Mouse (Mus musculus) left cerebral cortex, adult 18-20 months (tissue): ENCODE data around the gene Adgrg1. TPM values are rescaled to one million over a fixed set of nuclear protein-coding genes. Genes with fewer than 3 reads are reported as not detected.

Experiments
- DNase-seq, 2 experiments: peaks; one replicate each; pipeline ENCODE4 v3.0.0; 2021 to 2022; ENCODE audit warnings: low spot score in 2 of 2, mixed read lengths in 1 of 2
- total RNA-seq, 2 experiments: library from RNA; stranded (reverse); gene quantifications; 2 replicates each; pipeline ENCODE4 v1.2.3; 2021

The Adgrg1 gene
- total RNA-seq, 2 experiments from 2014 or later = 81.2 to 81.3 TPM

DNA sequence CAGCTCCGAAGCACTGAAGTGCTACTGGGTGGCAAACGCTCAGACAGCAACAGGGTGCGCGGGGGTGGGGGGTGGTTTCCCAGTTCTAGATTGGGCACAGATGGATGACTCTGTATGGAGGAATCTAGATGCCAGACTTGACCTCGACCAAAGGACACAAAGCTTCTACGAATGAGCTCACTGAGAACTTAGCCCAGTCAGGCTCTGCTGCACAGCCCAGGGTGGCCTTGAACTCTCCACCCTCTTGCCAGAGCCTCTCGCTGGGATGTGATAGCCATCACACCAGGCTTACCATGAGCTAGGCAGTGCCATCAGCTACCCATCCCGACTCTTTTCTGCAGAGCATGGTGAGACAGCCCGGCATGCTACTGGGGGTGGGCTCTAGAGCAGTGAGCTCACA lies 765 bp upstream of the Adgrg1 start:
- DNase-seq = no peak

DNA sequence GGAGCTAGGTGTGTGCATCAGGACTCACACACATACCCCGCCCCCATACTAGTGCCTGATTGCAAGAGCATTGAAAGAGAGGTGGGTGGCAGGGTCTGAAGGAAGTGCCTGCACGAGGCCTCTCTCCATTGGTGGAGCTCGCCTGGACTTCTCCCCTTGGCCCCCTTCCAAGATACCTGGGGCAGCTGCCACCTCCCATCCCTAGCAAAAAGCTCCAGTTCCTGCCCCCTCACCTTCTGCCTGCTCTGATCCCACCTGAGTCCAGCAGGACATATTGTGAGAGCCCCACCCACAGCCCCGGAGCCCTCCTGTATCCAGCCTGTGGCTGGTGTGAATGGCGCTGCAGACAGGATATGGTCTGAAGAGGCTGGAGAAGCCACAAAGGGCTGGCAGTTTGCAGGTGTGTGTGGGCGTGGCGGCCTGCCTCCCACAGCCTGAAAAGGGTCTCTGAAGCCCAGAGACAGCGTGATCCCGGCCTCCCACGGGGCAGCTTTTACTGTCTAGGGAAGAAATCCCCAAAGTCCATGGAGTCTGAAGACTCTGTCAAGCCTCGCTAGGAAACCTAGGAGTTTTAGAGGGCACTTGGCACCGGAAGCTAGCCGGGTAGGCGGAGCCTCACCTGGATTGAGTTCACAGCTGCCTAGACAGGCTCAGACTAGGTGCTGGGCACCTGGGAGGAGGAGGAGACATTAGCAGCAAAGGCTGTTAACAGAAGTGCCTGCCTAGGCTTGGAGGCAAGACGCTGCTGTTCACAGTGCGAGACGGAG lies 2.3 kb downstream of the Adgrg1 start:
- no peak for DNase-seq

DNA sequence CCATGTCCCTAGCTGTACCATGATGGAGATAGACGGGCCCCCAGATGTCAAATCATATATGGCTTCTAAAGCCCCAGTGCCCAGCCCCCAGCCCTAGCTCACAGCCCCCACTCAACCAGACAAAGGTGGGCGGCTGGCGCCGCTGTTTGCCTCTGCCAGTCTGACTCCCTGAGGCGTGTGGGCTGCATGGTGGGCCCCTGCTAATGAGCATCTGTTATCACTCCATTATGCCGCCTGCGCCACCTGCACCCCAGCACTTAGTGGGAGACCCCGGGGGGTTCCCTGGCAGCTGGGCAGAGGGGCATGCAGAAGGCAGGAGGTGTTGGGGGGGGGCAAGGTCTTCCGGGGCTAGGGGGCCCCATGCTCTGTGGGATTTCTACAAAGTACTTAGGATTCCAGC lies 3.6 kb downstream of the Adgrg1 start:
- DNase-seq = no peak

DNA sequence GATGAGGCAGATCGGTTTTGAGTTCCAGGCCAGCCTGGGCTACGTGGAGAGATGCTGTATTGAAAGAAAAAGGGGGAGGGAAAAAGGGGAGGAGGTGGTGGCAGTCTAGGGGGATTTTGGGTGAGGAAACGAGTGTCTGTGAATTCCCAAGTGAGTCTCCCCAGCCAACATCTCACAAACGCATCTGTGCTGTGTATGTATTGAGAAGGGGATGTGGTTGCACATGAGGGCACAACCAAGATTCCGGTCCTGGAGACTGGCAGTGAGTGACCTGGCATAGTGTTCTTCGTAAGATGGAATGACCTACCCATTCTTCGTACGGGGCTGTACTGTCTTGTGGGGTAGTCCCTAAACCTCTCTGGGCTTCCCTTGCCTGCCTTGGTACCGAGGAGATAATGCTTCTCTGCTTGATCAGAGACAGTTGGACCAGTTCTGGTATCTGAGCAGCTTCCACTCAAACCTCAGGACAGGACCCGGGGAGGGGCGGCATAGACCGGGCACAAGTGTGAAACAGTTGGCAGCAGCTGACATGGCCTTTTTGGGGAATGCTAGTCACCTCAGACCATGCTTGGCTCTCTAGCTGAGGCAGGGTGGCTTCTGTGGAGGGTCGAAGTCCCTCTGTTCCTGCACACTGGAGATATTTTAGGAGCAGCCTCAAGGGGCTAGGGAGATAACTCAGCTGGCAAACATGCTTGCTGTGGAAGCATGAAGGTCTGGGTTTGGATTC lies 4.2 kb downstream of the Adgrg1 start:
- no peak for DNase-seq

DNA sequence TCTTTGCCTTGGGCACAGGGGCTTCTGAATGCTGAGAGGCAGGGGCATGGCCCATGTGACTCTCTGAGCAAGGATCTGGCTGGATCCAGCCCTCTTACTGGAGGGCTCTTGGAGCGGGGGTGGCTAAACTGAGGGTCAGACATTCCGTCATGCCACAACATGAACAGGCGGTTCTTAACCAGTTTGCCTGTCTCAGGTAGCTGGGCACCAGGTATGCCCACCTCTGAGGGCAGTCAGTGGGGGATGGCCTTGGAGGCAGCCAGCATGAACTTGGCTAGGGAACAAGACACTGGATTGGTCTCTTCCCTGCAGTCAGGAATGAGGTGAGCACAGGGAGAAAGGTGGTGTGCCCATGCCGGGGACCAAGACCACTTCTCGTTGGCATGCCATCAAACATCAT lies 5.6 kb downstream of the Adgrg1 start:
- no peak for DNase-seq

DNA sequence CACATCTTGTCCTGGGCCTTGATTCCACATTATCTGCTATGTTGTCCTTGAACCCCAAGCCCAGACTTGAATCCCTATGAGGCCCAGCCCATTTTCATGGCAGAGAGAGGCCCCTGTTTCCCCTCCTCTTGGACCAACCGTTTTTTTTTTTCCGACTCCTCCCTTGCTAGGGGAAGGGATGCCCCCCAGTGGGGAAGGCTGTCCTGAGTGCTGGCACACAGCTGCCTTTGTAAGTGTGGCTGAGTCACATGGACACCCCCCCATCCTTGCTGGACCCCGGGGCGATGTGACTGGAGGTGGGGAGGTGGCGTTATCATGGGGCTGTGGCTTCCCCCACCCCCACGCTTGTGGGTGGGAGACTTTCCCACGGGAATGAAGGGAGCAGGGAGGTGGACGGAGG lies 6.4 kb downstream of the Adgrg1 start:
- no peak for DNase-seq

DNA sequence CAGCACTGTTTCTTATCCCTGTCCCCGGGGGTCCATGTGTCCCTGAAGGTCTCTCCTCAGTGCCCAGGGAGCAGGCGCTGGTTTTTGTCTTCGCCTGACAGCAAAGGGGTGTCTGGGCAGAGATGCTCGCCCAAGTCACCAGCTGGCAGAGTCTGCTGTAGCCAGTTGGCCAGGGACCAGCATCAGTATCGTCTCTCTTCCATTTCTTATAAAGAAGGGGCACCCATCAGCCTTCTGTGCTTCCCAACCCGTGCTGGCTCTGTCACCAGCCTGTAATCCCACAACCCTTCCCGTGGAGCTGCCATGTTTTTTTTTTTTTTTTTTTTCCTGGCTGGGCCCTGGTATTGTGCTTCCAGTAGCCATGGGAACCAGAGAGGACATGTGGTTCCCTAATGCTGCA lies 7.3 kb downstream of the Adgrg1 start:
- no peak for DNase-seq

DNA sequence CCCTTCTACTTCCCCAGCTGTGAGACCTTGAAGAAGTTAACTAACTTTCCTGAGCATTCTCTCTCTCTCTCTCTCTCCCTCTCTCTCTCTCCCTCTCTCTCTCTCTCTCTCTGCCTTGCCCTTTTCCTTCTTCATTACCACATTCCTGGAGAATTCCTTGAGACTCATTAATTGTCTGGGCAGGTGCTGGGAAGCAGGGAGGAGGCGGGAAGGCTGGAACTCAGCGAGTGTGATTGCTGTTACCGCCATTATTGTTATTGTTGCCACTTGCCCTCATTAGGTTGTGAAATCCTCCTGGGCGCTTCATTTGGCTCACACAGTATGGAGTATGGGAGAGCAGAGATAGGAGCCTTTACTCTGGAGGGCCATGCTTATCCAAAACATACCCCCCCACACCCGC lies 8.6 kb downstream of the Adgrg1 start:
- DNase-seq = no peak

DNA sequence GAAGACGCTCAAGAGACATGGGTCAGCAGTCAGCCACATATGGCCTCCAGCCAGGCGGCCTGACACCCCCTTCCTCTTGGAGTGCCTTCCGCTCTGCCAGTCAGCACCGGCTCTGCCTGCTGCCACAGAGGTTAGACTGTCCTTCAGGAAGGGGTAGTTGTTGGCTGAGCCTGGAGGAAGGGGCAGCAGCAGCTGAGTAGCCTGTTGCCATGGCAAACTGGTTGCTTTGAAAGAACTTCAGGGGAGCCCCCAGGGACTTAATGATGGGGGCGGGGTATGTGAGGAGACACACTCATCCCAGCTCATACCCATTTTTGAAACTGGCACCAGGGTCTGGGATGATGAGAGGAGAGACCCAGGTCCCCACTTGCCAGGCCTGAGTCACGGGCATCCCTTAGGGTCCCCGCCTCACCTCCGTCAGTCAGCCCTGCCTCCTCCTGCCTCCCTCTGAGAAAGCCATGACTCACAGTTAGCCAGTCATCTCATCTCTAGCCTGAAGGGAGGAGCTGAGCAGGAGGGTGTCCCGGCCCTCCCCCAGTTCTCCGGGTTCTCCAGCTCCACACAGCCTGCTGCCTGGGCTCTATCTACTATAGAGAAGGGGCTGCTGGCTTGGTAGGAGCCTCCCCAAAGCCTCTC lies 9.4 kb downstream of the Adgrg1 start:
- DNase-seq = peak; percentile 47 to 65

DNA sequence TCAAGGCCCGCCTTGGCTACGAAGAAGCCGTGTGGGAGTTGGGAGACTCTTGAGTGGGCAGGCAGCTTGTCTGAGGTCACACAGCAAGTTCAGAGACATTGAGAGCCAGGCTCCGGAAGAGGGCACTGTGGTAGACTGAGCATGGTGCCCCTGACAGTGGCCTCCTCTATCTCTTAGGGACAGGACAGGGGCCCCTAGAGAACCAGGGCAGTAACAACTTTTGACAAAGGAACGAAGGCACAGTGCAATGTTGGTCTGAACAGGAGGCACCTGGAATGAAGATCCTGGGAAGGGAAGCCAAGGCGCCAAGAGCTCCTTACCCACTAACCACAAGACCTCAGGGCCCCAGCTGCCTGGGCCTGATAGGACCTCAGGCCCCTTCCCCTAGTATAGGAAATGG lies 10.5 kb downstream of the Adgrg1 start:
- DNase-seq = no peak

DNA sequence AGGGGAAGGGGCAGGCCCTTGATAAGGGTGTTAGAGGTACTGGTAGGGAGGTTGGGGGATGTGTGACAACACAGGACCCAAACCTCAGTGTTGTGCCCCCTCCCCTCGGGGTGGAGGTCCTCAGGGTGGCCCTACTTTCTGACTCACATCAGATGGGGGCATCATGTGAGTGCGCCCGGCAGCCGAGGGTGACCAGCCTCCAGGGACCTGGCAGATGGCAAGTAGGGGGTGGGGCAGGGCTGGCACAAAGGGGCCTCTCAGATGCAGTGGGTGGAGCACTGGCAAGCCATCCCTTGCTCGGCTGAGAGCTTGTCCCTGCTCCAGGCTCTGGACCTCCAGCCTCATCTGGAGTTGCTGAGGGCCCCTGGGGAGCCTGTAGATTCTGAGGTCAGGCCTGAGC lies 12.1 kb downstream of the Adgrg1 start:
- peak; percentile 20 to 33 for DNase-seq

DNA sequence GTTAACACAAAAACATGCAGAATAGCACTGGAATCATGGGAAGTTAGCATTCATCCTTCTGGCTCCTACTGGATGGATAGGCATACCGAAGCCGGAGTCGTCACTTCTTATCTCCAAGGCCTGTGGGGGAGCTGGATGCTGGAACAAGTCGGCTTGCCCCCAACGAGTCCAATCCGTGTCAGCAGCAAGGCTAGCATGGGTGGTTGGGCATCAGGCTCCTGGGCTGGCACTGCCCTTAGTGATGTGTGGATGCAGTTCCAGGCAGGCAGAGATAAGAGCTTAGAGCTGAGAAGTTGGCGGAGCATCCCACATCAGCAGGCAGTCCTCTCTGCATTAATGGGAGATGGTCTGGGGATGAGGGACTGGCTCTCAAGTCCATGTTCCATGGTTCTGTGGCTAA lies 13.0 kb downstream of the Adgrg1 start:
- no peak for DNase-seq

DNA sequence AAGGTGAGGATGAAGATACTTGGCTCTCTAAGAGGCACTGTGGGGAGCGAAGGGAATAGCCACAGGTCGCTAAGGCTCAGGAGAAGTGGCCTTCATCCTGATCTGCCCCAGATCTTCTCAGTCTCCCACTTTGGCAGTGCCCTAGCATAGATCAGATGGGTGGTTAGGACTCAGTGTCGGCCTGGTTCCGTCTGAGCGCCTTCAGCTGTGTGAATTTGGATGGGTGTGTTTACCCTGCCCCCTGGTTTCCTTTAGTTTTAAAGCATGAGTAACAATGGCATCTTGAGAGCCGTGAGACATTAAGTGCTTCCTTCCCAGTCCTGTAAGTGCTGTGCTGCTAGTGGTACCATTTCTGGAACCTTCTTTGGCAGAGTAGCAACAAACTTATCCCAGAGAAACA lies 14.1 kb downstream of the Adgrg1 start:
- no peak for DNase-seq

DNA sequence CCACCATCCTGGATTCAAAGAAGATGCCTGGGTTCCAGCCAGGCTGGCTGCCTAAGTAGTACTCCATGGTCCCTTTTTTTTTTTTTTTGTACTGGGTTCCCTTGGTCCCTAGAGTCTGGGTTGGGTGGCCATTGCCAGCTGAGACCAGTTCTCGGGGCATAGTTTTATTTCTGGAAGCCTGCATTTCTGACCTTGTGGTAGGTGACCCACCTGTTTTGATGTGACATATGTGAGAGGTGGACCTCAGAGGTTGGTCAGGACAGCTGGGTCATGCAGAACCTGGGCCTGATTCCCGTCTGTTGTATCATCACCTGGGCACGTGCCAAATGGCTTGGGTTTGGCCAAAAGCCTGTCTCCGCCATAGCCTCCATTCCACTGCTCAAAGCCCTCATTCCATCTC lies 15.2 kb downstream of the Adgrg1 start:
- no peak for DNase-seq

DNA sequence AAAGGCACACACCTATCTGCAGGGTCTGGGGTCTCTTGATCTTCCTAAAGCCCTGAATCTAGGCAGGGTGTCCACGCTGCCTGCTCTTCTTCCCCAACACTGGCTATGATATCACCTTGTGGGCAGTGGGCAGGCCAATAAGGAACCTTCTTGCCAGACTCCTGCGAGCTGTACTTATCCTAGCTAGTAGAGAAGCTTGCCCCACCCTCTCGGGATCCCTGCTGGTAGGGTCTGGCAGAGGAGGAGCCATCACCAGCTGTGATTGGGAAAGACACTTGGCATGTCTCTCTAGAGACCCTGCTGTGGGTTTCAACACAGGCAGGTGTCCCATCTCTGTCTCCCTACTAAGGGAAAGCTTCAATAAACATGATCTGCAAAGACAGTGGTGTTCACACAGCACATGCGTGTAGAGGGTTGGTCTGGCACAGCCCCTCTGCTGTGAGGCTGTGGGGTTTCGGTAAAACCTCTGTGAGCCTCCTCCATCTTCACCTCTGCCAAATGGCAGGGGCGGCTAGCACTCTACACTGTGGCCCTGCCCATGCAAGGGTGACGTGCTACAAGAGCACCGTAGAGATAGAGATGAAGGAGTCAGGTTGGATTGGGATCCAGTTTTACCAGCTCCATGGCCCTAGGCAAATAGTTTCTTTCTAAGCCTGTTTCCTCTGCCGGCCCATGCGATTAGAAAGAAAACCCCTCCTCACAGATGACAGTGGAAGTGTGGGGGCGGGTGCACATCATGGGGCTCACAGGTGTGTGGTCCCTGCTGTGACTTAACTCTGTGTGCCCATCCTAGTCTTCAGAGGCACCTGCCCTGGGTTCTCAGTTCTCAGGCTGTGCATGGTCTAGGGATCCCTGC lies 16.3 kb downstream of the Adgrg1 start:
- DNase-seq = no peak

DNA sequence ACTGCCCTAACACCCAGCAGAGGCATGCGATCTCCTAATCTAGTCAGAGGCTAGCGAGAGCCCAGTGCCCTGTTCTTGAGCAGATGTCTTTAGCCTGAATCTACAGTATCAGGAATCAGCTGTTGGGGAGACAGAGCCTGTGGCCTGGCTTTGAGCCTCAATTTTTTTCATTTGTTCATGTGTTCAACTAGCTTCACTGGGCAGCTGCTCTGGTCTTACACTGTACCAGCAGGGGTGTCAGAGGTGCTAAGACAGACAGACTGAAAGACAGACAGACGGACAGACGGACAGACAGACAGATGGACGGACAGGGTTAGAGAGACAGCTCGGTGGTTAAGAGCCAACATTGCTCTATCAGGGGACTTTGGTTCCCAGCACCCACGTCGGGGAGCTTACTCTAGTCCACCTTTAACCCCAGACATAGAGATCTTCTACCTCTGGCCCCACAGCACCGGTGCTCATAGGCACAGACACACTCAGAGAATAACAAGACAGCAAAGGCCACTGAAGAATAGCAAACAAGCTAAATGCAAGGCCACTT lies 17.0 kb downstream of the Adgrg1 start:
- DNase-seq = no peak

DNA sequence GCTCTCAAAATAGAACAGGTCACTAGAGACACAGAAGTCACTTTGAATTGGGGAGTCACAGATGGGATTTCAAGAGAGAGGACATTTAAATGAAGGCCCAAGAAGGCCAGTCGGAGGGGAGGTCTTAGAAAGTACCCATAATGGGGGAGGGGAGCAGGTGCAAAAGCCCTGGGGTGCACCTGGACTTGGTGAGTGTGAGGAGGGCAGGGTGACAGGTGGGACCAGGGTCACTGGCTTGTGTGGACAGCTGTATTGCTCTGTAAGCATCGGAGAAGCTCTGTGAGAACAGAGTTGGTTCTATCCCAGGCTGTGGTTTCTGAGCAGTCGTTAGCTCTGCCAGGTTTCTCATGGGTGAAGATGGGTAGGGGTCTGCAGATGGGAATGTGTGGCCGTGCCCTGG lies 17.5 kb downstream of the Adgrg1 start:
- no peak for DNase-seq

DNA sequence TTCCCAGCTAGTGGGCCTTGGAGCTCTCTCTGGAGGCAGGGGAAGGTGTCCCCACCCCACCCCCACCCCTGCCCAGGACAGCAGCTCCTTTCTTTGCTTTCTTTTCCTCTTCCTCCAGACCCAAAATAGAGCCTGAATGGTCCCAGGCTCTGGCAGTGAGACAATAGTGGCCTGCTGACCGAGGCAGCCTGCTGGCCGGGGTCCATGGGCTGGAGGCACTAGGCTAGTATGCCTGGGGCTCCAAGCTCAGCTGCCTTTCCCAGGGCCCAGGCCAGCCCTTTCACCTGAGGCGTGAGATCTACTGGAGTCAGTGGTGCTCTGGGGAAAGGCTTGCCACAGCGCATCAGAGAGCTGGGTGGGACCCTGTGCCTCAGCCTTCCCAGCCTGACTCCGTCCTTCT lies 18.0 kb downstream of the Adgrg1 start:
- peak; percentile 57 to 59 for DNase-seq

DNA sequence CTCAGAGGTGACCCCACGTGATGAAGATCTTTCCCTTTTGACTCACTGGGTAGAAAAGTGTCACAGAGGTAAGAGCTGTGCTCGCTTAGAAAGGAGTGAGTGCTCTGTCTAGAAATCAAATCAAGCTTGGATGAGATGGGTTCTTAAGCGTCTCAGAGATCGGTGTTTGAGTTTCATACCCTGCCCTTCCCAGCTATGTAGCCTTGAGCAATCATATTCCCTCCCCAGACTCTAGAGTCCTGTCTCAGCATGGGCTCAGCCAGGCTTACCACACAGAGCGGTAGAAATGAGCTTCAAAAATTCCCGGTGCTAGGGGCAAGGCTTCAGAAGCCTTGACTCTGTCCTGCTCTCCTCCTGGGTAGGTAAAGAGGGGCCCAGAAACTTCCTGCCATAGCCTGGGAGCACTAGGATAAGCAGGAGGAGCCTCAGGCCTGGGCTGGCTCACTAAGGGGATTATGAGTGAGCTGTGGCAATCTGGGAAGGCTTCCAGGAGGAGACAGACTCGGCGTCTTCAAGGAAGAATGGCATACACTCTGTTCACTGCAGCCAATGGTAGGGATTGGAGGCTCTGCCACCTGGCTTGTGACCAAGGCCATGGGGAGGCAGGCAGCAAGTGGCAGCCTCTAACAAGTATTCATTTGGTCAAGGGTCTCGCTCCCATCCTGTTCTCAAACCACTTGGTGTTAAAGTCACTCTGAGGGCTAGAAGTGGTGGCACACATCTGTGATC lies 18.6 kb downstream of the Adgrg1 start:
- DNase-seq = no peak

DNA sequence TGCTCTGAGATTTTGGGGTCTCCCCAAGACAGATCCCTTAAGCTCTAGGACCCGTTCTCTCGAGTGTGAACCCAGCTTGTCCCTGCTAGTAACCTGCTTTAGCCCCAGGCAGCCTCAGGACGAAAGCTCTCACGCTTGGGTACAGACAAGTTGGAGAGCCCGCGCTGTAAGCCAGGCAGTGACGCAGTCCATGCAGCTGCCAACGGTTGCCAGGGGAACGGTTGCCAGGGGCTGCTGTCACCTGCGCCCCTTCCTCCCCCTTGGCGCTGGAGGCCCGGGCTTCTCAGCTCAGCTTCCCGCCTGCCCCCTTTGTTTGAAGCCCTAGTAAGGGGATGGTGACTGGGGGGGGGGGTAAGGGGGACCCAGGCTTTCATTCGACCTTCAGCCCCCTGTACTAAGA lies 19.5 kb downstream of the Adgrg1 start:
- DNase-seq = peak; percentile 56 to 70

DNA sequence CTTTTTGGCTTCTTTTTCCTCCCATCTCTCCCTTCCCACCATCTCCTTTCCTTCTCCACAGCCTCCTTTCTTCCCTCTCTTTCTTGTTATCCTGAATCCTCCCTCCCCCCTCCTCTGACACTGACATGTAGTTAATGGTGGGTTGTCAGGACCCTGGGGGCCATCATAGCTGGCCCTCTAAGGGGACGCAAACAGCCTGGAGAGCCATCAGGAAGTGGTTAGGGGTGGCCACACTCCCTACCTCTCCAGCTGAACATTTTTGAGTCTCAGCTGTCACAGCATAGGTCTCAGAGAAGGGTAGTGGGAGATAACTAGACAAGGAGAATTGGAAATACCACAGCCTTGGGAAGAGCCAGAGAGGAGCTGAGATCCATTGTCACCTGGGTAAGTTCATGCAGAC lies 20.0 kb downstream of the Adgrg1 start:
- DNase-seq = no peak
